Mouse (Mus musculus) embryonic facial prominence, embryonic 12.5 days (tissue): ENCODE measurements around the gene Elmo1. TPM values are rescaled to one million over a fixed set of nuclear protein-coding genes. Genes with fewer than 3 reads are reported as not detected.

Experiments
- ATAC-seq: fragments of 200-750 bp; cut with Nextera tagmentation; 2 replicates; pipeline ENCODE4 v1.8.0; 2017; ENCODE audit not compliant: insufficient number of reproducible peaks, insufficient read depth, low FRiP score, low TSS enrichment
- H3K27ac ChIP-seq: fragments of 300-500 bp; sonication (generic); 2 replicates; pipeline ENCODE4 v1.5.1; 2016; ENCODE audit warnings: mild to moderate bottlenecking
- H3K27me3 ChIP-seq: fragments of 300-500 bp; sonication (generic); 2 replicates; pipeline ENCODE4 v1.6.1; 2016; ENCODE audit warnings: mild to moderate bottlenecking, moderate library complexity
- H3K36me3 ChIP-seq: fragments of 300-500 bp; sonication (generic); 2 replicates; pipeline ENCODE4 v1.6.1; 2016; ENCODE audit warnings: mild to moderate bottlenecking
- H3K4me1 ChIP-seq: fragments of 300-500 bp; sonication (generic); 2 replicates; pipeline ENCODE4 v1.6.1; 2016
- H3K4me2 ChIP-seq: fragments of 300-500 bp; sonication (generic); replicated peaks from 2 replicates; pipeline ENCODE4 v1.6.1; 2016; ENCODE audit warnings: mild to moderate bottlenecking, moderate library complexity
- H3K4me3 ChIP-seq: fragments of 300-500 bp; sonication (generic); 2 replicates; pipeline ENCODE4 v1.5.1; 2016; ENCODE audit warnings: mild to moderate bottlenecking
- H3K9ac ChIP-seq: fragments of 300-500 bp; sonication (generic); 2 replicates; pipeline ENCODE4 v1.6.1; 2016; ENCODE audit warnings: mild to moderate bottlenecking, moderate library complexity
- H3K9me3 ChIP-seq: fragments of 300-500 bp; sonication (generic); 2 replicates; pipeline ENCODE4 v1.6.1; 2016; ENCODE audit warnings: mild to moderate bottlenecking, moderate library complexity
- WGBS: fragments of 180-500 bp; shearing (Covaris S2); methylation state at CpG from one replicate; pipeline ENCODE4 v1.1.7; 2016; 5-methylcytosine and 5-hydroxymethylcytosine counted together
- polyA plus RNA-seq: library from polyadenylated mRNA; unstranded; fragments of >200 nt; fragmentation: Nextera tagmentation; extraction: Ambion mirVana; gene quantifications from 2 replicates; pipeline ENCODE4 v1.2.1, GENCODE M21; 2016

Gene Elmo1
- polyA plus RNA-seq, 1 experiment from 2014 or later: 11.1 TPM

GRCm38 (mm10) chr13:20299424-20299823, 209.0 kb downstream of the Elmo1 start:
- Histone ChIP-seq H3K27ac (no peak overlapping the region), H3K4me2 (no peak overlapping the region), H3K9ac (no peak overlapping the region), H3K4me1 (no peaks in the 10 kb centered on the region), H3K36me3 (no peaks in the 10 kb centered on the region), H3K9me3 (no peaks in the 10 kb centered on the region), H3K27me3 (no peaks in the 10 kb centered on the region), H3K4me3 (no peak overlapping the region)
- 72% methylated on average over 3 of the region's 3 CpGs for WGBS
- ATAC-seq: no peak

- no peak overlapping the region for H3K4me3 ChIP-seq
- no peak overlapping the region for H3K4me2 ChIP-seq
- H3K9ac ChIP-seq: no peak overlapping the region
- H3K4me1 ChIP-seq: no peaks in the 10 kb centered on the region
- WGBS: 91% methylated on average over 3 of the region's 3 CpGs
- no peaks in the 10 kb centered on the region for H3K9me3 ChIP-seq
- H3K27me3 ChIP-seq: no peaks in the 10 kb centered on the region
- ATAC-seq: no peak
- no peak overlapping the region for H3K27ac ChIP-seq
- H3K36me3 ChIP-seq: no peaks in the 10 kb centered on the region
Observed at GRCm38 (mm10) chr13:20300052-20300564, 209.7 kb downstream of the Elmo1 start.

GRCm38 (mm10) chr13:20300626-20301025, 210.2 kb downstream of the Elmo1 start:
- Histone ChIP-seq H3K9me3 (no peaks in the 10 kb centered on the region), H3K27ac (no peak overlapping the region), H3K4me3 (no peak overlapping the region), H3K4me1 (no peaks in the 10 kb centered on the region), H3K36me3 (no peaks in the 10 kb centered on the region), H3K4me2 (no peak overlapping the region), H3K9ac (no peak overlapping the region), H3K27me3 (no peaks in the 10 kb centered on the region)
- ATAC-seq: no peak
- WGBS: 78% methylated on average over 3 of the region's 3 CpGs

GRCm38 (mm10) chr13:20301760-20302159, 211.4 kb downstream of the Elmo1 start:
- Histone ChIP-seq H3K4me3 (no peak overlapping the region), H3K4me1 (0 out of 2 replicates have a peak, but pooled peaks cover 5% of the 10 kb centered on the region), H3K36me3 (no peaks in the 10 kb centered on the region), H3K9ac (no peak overlapping the region), H3K9me3 (no peaks in the 10 kb centered on the region), H3K27me3 (no peaks in the 10 kb centered on the region), H3K4me2 (no peak overlapping the region), H3K27ac (no peak overlapping the region)
- ATAC-seq: no peak
- 97% methylated on average over 7 of the region's 7 CpGs for WGBS

GRCm38 (mm10) chr13:20305621-20306020, 215.2 kb downstream of the Elmo1 start:
- H3K4me2 ChIP-seq: no peak overlapping the region
- no peak overlapping the region for H3K4me3 ChIP-seq
- H3K9me3 ChIP-seq: no peaks in the 10 kb centered on the region
- no peak overlapping the region for H3K9ac ChIP-seq
- H3K36me3 ChIP-seq: no peaks in the 10 kb centered on the region
- no peaks in the 10 kb centered on the region for H3K27me3 ChIP-seq
- H3K4me1 ChIP-seq: 0 out of 2 replicates have a peak, but pooled peaks cover 5% of the 10 kb centered on the region
- no peak overlapping the region for H3K27ac ChIP-seq
- WGBS: 57% methylated on average over 4 of the region's 4 CpGs
- no peak for ATAC-seq

GRCm38 (mm10) chr13:20306180-20307177, 216.1 kb downstream of the Elmo1 start:
- H3K9ac ChIP-seq: no peak overlapping the region
- WGBS: 59% methylated on average over 5 of the region's 5 CpGs
- H3K27ac ChIP-seq: no peak overlapping the region
- 0 out of 2 replicates have a peak, but pooled peaks cover 5% of the 10 kb centered on the region for H3K4me1 ChIP-seq
- H3K36me3 ChIP-seq: no peaks in the 10 kb centered on the region
- ATAC-seq: no peak
- H3K4me3 ChIP-seq: no peak overlapping the region
- no peak overlapping the region for H3K4me2 ChIP-seq
- no peaks in the 10 kb centered on the region for H3K27me3 ChIP-seq
- H3K9me3 ChIP-seq: no peaks in the 10 kb centered on the region

GRCm38 (mm10) chr13:20307381-20307780, 217.0 kb downstream of the Elmo1 start:
- H3K4me3 ChIP-seq: no peak overlapping the region
- H3K27me3 ChIP-seq: no peaks in the 10 kb centered on the region
- H3K9ac ChIP-seq: no peak overlapping the region
- H3K27ac ChIP-seq: no peak overlapping the region
- H3K4me1 ChIP-seq: 0 out of 2 replicates have a peak, but pooled peaks cover 5% of the 10 kb centered on the region
- no peak overlapping the region for H3K4me2 ChIP-seq
- 86% methylated on average over 2 of the region's 2 CpGs for WGBS
- no peaks in the 10 kb centered on the region for H3K9me3 ChIP-seq
- ATAC-seq: no peak
- no peaks in the 10 kb centered on the region for H3K36me3 ChIP-seq

- H3K9ac ChIP-seq: no peak overlapping the region
- no peaks in the 10 kb centered on the region for H3K27me3 ChIP-seq
- no peaks in the 10 kb centered on the region for H3K4me1 ChIP-seq
- H3K4me3 ChIP-seq: no peak overlapping the region
- no peak for ATAC-seq
- H3K9me3 ChIP-seq: no peaks in the 10 kb centered on the region
- no peak overlapping the region for H3K27ac ChIP-seq
- H3K36me3 ChIP-seq: no peaks in the 10 kb centered on the region
- no peak overlapping the region for H3K4me2 ChIP-seq
- WGBS: 14% methylated on average over 3 of the region's 3 CpGs
Observed at GRCm38 (mm10) chr13:20311612-20312011, 221.2 kb downstream of the Elmo1 start.

- Histone ChIP-seq H3K27ac (no peak overlapping the region), H3K9ac (no peak overlapping the region), H3K4me3 (no peak overlapping the region), H3K9me3 (no peaks in the 10 kb centered on the region), H3K27me3 (no peaks in the 10 kb centered on the region), H3K4me1 (no peaks in the 10 kb centered on the region), H3K4me2 (no peak overlapping the region), H3K36me3 (no peaks in the 10 kb centered on the region)
- ATAC-seq: no peak
- 85% methylated on average over 6 of the region's 6 CpGs for WGBS
Observed at GRCm38 (mm10) chr13:20313345-20313744, 222.9 kb downstream of the Elmo1 start.

GRCm38 (mm10) chr13:20316139-20316538, 225.7 kb downstream of the Elmo1 start:
- no peaks in the 10 kb centered on the region for H3K4me1 ChIP-seq
- 80% methylated on average over 11 of the region's 11 CpGs for WGBS
- H3K36me3 ChIP-seq: no peaks in the 10 kb centered on the region
- no peak overlapping the region for H3K9ac ChIP-seq
- ATAC-seq: no peak
- no peaks in the 10 kb centered on the region for H3K27me3 ChIP-seq
- H3K27ac ChIP-seq: no peak overlapping the region
- no peak overlapping the region for H3K4me3 ChIP-seq
- H3K9me3 ChIP-seq: no peaks in the 10 kb centered on the region
- no peak overlapping the region for H3K4me2 ChIP-seq

- no peak overlapping the region for H3K27ac ChIP-seq
- 87% methylated on average over 3 of the region's 3 CpGs for WGBS
Observed at GRCm38 (mm10) chr13:20318615-20319219, 228.3 kb downstream of the Elmo1 start.

GRCm38 (mm10) chr13:20320232-20320631, 229.8 kb downstream of the Elmo1 start:
- no peaks in the 10 kb centered on the region for H3K9me3 ChIP-seq
- no peaks in the 10 kb centered on the region for H3K27me3 ChIP-seq
- no peak overlapping the region for H3K4me2 ChIP-seq
- no peak overlapping the region for H3K27ac ChIP-seq
- H3K4me1 ChIP-seq: no peaks in the 10 kb centered on the region
- H3K4me3 ChIP-seq: no peak overlapping the region
- WGBS: 84% methylated on average over 5 of the region's 5 CpGs
- H3K9ac ChIP-seq: no peak overlapping the region
- H3K36me3 ChIP-seq: no peaks in the 10 kb centered on the region
- ATAC-seq: no peak

More at GRCm38 (mm10) chr13:20318615-20319219, 228.3 kb downstream of the Elmo1 start:
- Histone ChIP-seq H3K4me3 (no peak overlapping the region), H3K4me1 (no peaks in the 10 kb centered on the region), H3K36me3 (no peaks in the 10 kb centered on the region), H3K27me3 (no peaks in the 10 kb centered on the region), H3K9ac (no peak overlapping the region), H3K9me3 (no peaks in the 10 kb centered on the region), H3K4me2 (no peak overlapping the region)
- no peak for ATAC-seq
